Mouse (Mus musculus) hindlimb bud, embryonic 11.5 days (tissue): ENCODE data around the gene Nob1.

ENCODE experiments used
- DNase-seq: peaks from one replicate; pipeline ENCODE4 v3.0.0-alpha.2; 2012; ENCODE audit warnings: low read depth, low spot score; ENCODE audit errors: extremely low spot score

Gene Nob1

GRCm38 (mm10) chr8:107424597-107425229, at the start of gene Nob1:
Gene Nob1 (minus strand): TSS chr8:107425051.
- peak; percentile 93 for DNase-seq

- DNase-seq: no peak
Measured at GRCm38 (mm10) chr8:107473369-107473768, 48.5 kb upstream of the Nob1 start.

DNA sequence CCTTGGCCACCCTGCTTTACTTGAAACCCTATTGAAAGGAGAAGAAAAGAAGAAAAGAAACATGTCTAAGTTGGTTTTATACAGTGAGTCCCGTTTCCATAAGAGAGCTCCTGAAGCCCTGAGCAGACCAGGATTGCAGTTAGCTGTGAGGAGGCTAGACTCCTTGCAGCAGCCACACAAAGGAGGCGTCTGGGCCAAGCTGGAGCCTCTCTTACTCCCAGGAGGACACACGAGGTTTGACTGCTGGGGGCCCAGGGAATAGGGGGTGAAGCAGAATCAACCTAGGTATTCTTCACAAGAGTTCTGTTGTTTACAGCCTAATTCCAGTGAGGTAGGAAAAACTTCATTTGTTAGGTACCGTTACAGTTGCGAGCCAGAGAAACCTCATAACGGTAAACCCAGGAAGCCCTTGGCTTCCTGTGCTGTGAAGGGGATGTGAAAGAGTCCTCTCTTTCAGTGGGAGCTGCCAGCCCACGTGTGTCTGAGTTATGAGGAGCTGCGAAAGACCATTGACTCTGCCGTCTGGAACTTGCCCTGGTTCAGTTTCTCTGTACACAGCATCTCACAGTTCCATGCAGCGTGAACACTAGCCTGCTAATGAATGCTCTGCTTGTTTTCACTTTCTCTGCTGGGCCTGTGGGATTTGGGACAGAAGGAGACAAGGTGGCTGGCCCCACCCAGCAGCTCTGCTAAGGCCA, 47.7 kb upstream of the Nob1 start:
- DNase-seq: no peak

GRCm38 (mm10) chr8:107470302-107470701, 45.5 kb upstream of the Nob1 start:
- no peak for DNase-seq

DNA sequence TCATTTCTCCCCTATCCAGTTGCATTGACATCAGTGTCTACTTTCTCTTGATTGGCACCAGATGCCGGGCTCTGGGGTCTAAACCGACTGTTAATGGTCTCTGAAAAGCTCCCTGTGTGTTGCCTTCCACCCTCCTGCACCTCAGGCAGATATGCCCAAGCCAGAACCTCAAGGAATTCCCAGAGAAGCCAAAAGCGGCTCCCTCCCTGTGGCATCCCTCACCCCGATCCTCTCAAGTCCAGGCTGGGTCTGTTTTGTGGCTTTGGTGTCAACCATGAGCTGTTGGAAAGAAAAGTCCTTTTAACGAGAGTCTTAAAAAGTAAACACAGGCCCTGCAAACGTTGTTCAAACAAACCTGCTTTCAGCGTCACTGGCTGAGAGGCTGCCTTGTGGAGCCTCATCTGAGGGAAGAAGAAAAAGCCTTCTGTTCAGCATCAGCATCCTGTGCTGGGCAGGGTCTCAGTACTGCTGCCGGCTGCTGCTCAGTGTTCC, 44.0 kb upstream of the Nob1 start:
- DNase-seq: no peak

DNA sequence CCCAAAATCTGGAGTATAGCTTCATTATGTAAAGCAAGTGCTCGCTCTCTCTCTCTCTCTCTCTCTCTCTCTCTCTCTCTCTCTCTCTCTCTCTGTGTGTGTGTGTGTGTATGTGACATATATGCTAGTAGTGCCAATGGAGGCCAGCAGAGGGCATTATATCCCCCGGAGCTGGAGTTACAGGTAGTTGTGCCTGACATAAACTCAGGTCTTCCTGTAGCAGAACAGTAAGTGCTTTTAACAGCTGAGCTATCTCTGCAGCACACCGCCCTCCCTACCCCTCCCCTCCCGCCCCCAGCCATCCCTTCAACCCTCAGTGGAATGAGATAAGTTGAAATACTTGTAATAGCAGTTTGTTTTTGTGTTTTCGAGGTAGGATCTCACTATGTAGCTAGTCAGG, 41.8 kb upstream of the Nob1 start:
- no peak for DNase-seq

- no peak for DNase-seq
Measured at GRCm38 (mm10) chr8:107465332-107465990, 40.6 kb upstream of the Nob1 start.

- DNase-seq: no peak
Measured at GRCm38 (mm10) chr8:107462423-107462822, 37.6 kb upstream of the Nob1 start.

DNA sequence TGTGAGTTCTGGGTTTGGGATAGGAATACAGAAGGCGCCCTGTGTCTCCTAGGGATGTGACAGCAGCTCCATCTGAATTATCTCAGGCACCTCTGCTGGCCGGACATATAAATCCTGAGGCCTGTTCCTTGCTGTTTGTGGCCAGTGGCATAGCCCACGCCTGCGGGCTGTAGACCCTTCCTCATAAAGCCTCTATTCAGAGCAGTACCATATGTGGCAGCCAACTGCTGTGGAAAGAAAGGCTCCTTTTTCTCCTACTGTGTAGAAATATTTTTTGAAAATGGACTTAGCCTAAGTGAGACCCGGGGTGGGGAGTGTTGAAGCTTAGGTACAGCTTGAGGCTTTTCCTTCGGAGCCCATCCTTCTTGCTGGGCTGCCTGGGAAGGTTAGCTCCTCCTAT, 33.4 kb upstream of the Nob1 start:
- no peak for DNase-seq

- DNase-seq: no peak
Measured at GRCm38 (mm10) chr8:107457725-107458124, 32.9 kb upstream of the Nob1 start.

DNA sequence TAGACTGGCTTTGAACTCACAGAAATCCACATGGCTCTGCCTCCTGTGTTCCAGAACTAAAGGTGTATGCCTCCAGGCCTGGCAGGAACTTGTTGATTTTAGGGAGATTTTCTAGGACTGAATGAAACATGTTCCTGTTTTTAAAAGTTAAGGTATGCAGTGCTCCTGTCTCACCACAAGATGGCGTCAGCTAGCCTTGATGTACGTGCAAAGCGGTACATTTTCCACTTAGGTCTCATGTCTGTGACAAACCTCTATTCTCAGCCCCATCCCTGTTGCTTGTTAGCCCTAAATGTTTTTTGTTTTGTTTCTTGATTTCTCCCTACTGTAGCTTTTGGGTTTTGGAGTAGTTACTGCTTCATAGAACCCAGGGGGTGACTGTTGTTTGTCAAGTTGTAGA, 30.4 kb upstream of the Nob1 start:
- DNase-seq: no peak

GRCm38 (mm10) chr8:107453386-107453785, 28.5 kb upstream of the Nob1 start:
- DNase-seq: no peak

DNA sequence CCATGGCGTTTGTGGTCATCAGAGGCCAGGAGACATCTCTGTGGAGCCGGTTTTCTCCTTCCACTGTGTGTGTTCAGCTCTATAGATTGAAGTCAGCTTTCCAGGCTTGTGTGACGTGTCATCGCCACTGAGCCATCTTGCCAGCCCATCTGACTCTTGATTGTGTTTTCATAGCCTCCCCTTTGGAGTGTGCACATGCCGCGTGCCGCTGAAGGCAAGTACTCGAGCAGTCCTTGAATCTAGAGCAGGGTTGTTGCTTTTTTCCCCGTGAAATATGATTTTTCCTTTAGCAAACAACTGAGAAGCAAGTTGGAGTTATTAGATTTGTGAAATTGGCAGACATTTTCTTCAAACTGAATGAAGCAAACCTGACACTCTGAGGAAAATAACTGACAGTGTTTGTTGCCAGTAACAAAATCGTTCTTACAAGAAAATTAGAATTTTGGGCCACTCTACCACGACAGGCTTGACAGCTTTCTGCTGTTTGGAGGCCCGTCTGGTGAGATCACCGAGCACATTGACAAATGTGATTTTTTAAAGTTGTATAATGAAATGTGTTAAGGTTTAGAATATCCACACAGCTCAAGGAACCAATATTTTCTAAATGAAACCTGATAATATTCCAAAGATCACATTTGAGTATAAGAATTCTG, 26.7 kb upstream of the Nob1 start:
- DNase-seq: no peak

DNA sequence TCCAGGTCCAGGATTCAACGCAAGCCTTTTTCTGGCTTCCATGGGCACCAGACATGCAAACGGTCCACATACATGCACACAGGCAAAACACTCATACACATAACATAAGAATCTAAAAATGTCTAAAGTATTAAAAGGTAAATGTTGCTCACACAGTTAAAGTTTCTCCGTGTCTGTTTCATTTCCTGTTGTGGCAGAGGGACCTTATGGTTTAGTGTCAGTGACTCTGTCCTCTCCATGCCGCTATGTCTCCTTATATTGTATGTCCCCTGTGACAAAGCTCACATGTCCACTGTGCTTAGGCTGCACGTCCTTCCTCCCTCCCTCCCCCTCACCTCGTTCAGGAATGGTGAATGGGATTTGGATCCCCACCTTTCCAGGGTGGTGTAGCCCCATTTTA, 24.8 kb upstream of the Nob1 start:
- DNase-seq: no peak

GRCm38 (mm10) chr8:107449130-107449529, 24.3 kb upstream of the Nob1 start:
- DNase-seq: no peak

GRCm38 (mm10) chr8:107448382-107448889, 23.6 kb upstream of the Nob1 start:
- no peak for DNase-seq

- DNase-seq: no peak
Measured at GRCm38 (mm10) chr8:107447713-107448112, 22.9 kb upstream of the Nob1 start.

DNA sequence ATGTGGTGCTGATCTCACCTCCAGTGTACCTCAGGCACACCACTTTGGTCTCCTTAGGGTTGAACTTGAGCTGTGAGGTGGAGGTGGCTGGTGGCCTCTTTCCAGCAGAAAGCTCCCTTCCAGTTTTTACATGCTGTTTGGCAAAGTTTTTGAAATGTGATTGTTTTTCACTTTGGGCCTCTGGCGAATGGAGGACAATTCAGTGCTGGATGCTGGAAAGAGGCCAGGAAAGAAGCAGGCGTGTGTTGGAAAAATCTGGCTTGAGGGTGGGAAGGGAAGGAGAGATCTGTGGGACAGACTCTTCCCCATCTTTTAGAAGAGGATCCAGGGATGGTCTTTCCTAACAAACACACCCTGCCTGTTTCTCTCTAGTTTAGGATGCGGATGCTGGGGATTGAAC, 19.8 kb upstream of the Nob1 start:
- DNase-seq: no peak

GRCm38 (mm10) chr8:107439880-107440625, 15.2 kb upstream of the Nob1 start:
- no peak for DNase-seq

DNA sequence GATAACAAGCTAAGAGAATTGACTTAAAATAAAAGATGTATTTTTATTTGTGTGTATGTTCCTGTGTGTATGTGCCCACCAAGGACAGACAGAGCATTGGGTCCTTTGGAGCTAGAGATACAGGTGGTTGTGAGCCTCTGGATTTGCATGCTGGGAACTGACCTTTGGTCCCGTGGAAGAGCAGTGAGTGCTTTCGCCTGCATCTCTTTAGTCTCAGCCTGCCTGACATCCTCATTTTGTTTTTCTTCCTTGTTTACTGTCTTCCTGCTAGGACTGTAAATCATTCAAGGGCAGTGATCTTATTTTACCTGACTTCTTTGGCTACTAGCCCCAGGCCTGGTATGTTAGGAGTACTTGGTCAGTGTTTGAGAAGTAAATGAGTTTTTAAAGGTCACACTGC, 12.9 kb upstream of the Nob1 start:
- no peak for DNase-seq
